In genomic region chr5:81686206-81686605, GRCm38 (mm10) we compare ENCODE assay signal across 15 mouse cellular contexts.
"Had no signal": no experiment of that assay in that cellular context is flagged by ENCODE, and none has a peak within 500 bp of the region (broad histone marks: within the 10 kb centered on the region; RNA-seq: fewer than 3 reads in every experiment).

No protein-coding gene starts in this region.

- H3K27ac ChIP-seq: heart, adult 2 months; heart, embryonic 13.5 days; heart, embryonic 15.5 days; hindbrain, embryonic 13.5 days; hindbrain, embryonic 15.5 days; hindbrain, postnatal 0 days; layer of hippocampus, adult 2 months; limb, embryonic 12.5 days; limb, embryonic 15.5 days; liver, embryonic 12.5 days; liver, embryonic 14.5 days had no signal

- H3K9me3 ChIP-seq: heart, embryonic 13.5 days; heart, embryonic 15.5 days; hindbrain, embryonic 13.5 days; hindbrain, embryonic 15.5 days; limb, embryonic 15.5 days; liver, embryonic 12.5 days had no signal

- H3K4me3 ChIP-seq: heart, adult 2 months; heart, embryonic 13.5 days; heart, embryonic 15.5 days; hindbrain, embryonic 13.5 days; hindbrain, embryonic 15.5 days; layer of hippocampus, adult 2 months; limb, embryonic 12.5 days; limb, embryonic 15.5 days; liver, embryonic 12.5 days had no signal

- H3K9ac ChIP-seq: heart, embryonic 13.5 days; heart, embryonic 15.5 days; hindbrain, embryonic 13.5 days; hindbrain, embryonic 15.5 days; limb, embryonic 12.5 days; limb, embryonic 15.5 days; liver, embryonic 12.5 days; liver, embryonic 14.5 days had no signal

- H3K27me3 ChIP-seq: heart, embryonic 13.5 days; heart, embryonic 15.5 days; hindbrain, embryonic 13.5 days; hindbrain, embryonic 15.5 days; limb, embryonic 12.5 days; limb, embryonic 15.5 days; liver, embryonic 12.5 days had no signal

- H3K4me2 ChIP-seq: heart, embryonic 11.5 days; heart, embryonic 13.5 days; heart, embryonic 15.5 days; hindbrain, embryonic 13.5 days; hindbrain, embryonic 15.5 days; limb, embryonic 12.5 days; limb, embryonic 15.5 days; liver, embryonic 12.5 days had no signal

- H3K4me1 ChIP-seq: heart, embryonic 13.5 days; heart, embryonic 15.5 days; hindbrain, embryonic 13.5 days; hindbrain, embryonic 15.5 days; limb, embryonic 12.5 days; limb, embryonic 15.5 days; liver, embryonic 12.5 days had no signal

- H3K36me3 ChIP-seq: heart, embryonic 13.5 days; heart, embryonic 15.5 days; hindbrain, embryonic 13.5 days; limb, embryonic 15.5 days; liver, embryonic 12.5 days had no signal

- ATAC-seq: hindbrain, postnatal 0 days; intestine, embryonic 16.5 days; liver, embryonic 12.5 days had no signal

- DNase-seq: kidney, adult 11 months; left cerebral cortex, postnatal 4 days had no signal
